Mouse (Mus musculus): ENCODE results near the gene Rasa3.

- no peak for TF ChIP-seq CTCF (IDR thresholded peaks at IDR 0.05; ENCODE audit: borderline replicate concordance, insufficient read depth, low read length)
- no peak for TF ChIP-seq POLR2A (IDR thresholded peaks at IDR 0.05; ENCODE audit: low read depth, low read length)
Observed at GRCm38 (mm10) chr8:13616831-13617505, 60.4 kb downstream of the Rasa3 start.

Data from embryonic fibroblast, embryonic 13.5 days (primary cell).